Mouse (Mus musculus) ovary, adult 2 months (tissue): ENCODE data around the gene Agps. TPM values are rescaled to one million over a fixed set of nuclear protein-coding genes. Genes with fewer than 3 reads are reported as not detected.

Source experiments
- polyA plus RNA-seq: library from polyadenylated mRNA; depleted of rRNA; stranded (reverse); fragments of >200 nt; gene quantifications from 2 replicates; pipeline ENCODE4 v1.2.3, GENCODE M21; 2012; rRNA removed

The Agps gene
- 5.5 and 7.4 TPM in 2 replicates for polyA plus RNA-seq

DNA sequence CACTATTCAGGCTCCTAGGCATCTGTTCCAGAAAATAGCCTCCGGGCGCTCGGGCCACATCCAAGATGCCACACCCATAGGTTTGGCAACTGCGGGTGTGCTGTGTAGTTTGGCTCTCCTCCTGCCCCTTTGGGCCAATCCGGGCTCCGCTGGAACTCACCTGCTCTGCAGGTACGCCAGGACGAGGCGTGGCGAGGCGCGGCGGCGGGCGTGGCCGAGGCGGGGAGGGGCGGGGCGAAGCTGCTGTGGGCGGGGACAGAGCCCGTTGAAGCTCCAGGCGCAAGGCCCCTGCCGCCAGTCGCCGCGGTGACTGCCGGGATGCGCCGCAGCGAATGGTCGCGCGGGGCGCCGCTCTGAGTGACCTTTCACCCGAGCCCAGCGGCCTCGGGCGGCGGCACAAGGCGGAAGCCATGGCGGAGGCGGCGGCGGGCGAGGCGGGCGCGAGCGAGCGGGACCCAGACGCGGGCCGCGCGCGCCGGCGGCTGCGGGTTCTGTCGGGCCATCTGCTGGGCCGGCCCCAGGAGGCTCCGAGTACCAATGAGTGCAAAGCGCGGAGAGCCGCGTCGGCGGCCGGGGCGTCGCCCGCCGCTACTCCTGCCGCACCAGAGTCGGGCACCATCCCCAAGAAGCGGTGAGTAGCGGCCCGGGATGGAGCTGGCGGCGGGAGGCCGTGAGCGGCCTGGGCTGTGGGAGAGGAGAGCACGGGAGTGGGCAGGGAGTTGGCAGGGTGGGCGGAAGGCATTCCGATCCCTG lies at the start of gene Agps:
Gene Agps (plus strand): TSS at position 297 of the 753 bp plus-strand sequence.

DNA sequence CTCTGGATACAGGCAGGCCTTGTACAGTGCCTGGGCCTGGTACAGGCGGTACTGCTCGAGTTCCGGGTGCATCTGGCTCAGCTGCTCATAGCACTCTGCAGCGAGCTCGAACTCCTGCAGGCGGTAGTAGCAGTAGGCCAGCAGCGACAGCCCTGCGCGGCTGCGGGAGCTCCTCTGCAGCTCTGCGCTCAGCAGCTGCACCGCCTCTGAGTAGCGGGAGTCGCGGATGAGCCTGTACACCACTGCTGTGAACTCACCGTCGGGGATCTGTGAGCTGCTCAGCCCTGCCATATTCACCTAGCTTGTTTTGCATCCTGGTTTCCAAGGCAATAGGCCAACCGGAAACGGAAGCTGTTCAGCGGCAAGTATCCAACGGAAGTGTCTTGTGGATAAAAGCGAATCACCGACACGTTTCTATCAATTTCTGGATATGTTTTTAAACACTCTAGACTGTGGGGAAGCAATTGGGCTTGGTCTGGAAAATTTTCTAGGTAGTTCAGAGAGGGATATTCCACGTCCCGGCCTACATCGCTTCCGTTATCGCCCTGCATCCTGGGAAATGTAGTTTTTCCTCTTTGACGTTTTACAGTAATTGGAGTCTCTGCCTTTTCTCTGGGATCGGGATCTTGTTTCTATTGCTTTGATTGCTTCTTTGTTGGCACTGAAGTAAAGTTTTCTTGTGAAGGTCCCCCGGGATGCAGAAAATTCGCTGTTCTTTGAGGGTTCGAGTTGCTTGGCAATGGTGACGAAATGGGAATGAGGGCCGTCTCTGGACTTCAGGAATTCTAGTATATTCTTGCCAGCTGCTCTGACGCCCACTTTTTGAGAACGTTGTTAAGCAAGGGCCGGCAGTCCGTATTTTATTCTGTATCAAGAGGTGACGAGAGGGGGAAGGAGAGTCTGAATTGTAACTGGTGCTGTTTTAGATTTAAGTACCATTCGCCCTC lies 106.4 kb downstream of the Agps start, which contains the start of gene Ttc30b:
Gene Ttc30b (minus strand): TSS at position 469 of the 947 bp plus-strand sequence.

DNA sequence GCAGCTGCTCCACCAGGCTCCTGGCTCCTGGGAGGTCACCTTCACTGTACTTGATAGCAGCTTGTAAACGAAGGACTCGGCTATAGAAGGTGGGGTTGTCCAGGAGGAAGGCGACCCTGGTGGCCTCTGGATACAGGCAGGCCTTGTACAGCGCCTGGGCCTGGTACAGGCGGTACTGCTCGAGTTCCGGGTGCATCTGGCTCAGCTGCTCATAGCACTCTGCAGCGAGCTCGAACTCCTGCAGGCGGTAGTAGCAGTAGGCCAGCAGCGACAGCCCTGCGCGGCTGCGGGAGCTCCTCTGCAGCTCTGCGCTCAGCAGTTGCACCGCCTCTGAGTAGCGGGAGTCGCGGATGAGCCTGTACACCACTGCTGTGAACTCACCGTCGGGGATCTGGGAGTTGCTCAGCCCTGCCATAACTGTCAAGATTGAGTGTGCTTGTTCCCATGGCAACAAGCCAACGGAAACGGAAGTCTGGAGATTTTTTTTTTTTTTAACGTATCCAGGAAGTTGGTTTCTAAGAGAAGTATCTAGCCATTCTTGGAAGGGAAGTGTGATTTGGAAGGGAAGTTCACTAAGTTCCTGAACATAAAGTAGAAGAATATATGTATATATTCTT lies 145.9 kb downstream of the Agps start, which contains the start of gene Ttc30a2:
Gene Ttc30a2 (minus strand): TSS at position 419 of the 617 bp plus-strand sequence.

Other genes with a start within 250 kb of the Agps start
- 10.0 and 14.7 TPM in 2 replicates for gene Hnrnpa3, start 172.9 kb upstream of the Agps start, polyA plus RNA-seq
- 50.7 and 58.2 TPM in 2 replicates for gene Nfe2l2, start 127.5 kb upstream of the Agps start, polyA plus RNA-seq
- gene Ttc30b, start 106.4 kb downstream of the Agps start, polyA plus RNA-seq: 23.4 and 26.6 TPM in 2 replicates
- 0.41 and 0.57 TPM in 2 replicates for gene Ttc30a2, start 146.0 kb downstream of the Agps start, polyA plus RNA-seq
- 6.3 and 6.5 TPM in 2 replicates for gene Ttc30a1, start 149.8 kb downstream of the Agps start, polyA plus RNA-seq